Mouse (Mus musculus) E14TG2a.4 (cell line): Measurements from ENCODE around the gene Chmp4b.

Source experiments
- H3K27me3 ChIP-seq: 2 replicates; pipeline ENCODE4 v1.6.1; 2014; ENCODE audit warnings: low read length, control low read depth; ENCODE audit not compliant: insufficient read depth
- H3K36me3 ChIP-seq: 2 replicates; pipeline ENCODE4 v1.6.1; 2014; ENCODE audit warnings: low read length, control low read depth; ENCODE audit not compliant: insufficient read depth
- H3K4me1 ChIP-seq: replicated peaks from 2 replicates; pipeline ENCODE4 v1.6.1; 2014; ENCODE audit warnings: low read depth, low read length, control low read depth
- H3K4me3 ChIP-seq: replicated peaks from 2 replicates; pipeline ENCODE4 v1.5.1; 2014; ENCODE audit warnings: mild to moderate bottlenecking, low read length
- H3K9me3 ChIP-seq: 2 replicates; pipeline ENCODE4 v1.6.1; 2014; ENCODE audit warnings: low read length, control low read depth
- CTCF ChIP-seq: conservative IDR thresholded peaks from 2 replicates; pipeline ENCODE4 v1.5.1; 2014; ENCODE audit warnings: low read length
- NANOG ChIP-seq: IDR thresholded peaks from 2 replicates; pipeline ENCODE4 v1.6.1; 2014; ENCODE audit warnings: borderline replicate concordance, low read length, mixed read lengths
- POU5F1 ChIP-seq: IDR thresholded peaks from 2 replicates; pipeline ENCODE4 v1.6.1; 2014; ENCODE audit warnings: low read length, borderline replicate concordance

Chmp4b gene

GRCm38 (mm10) chr2:154723473-154723872, 72.0 kb downstream of the Chmp4b start:
- no peaks in the 10 kb centered on the region for H3K36me3 ChIP-seq
- TF ChIP-seq POU5F1 = no peak
- no peak for TF ChIP-seq CTCF
- no peak for TF ChIP-seq NANOG

GRCm38 (mm10) chr2:154729737-154730136, 78.2 kb downstream of the Chmp4b start:
- H3K27me3 ChIP-seq = no peaks in the 10 kb centered on the region
- H3K36me3 ChIP-seq = no peaks in the 10 kb centered on the region
- peaks cover 19% of the 10 kb centered on the region for H3K4me1 ChIP-seq
- H3K9me3 ChIP-seq = no peaks in the 10 kb centered on the region
- H3K4me3 ChIP-seq = no peak overlapping the region
- TF ChIP-seq CTCF (no peak), NANOG (no peak), POU5F1 (no peak)

More at GRCm38 (mm10) chr2:154723473-154723872, 72.0 kb downstream of the Chmp4b start:
- no peaks in the 10 kb centered on the region for H3K9me3 ChIP-seq
- peaks cover 3% of the 10 kb centered on the region; the same call in 1 of the 2 replicates for H3K27me3 ChIP-seq
- peaks cover 21% of the 10 kb centered on the region for H3K4me1 ChIP-seq
- no peak overlapping the region for H3K4me3 ChIP-seq

DNA sequence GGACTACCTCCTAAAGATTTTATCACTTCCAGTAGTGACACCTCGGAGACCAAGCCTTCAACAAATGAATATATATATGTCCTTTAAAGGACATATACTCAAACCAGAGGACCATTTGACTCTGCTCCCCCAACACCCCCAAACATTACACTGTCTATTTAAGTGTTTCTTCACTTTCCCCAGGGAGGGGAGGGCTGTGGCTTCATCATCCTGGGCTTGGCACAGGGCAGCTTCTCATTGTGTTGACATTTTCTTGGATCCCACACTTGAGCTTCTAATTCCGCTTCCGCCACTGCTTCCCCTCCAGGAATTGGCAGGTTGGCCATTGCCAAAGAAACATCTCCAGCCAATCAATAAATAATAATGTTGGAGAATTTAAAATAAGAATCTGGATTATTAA, 79.3 kb downstream of the Chmp4b start:
- H3K36me3 ChIP-seq = no peaks in the 10 kb centered on the region

GRCm38 (mm10) chr2:154731916-154732315, 80.4 kb downstream of the Chmp4b start:
- H3K4me3 ChIP-seq = no peak overlapping the region
- no peaks in the 10 kb centered on the region for H3K27me3 ChIP-seq
- no peaks in the 10 kb centered on the region for H3K9me3 ChIP-seq
- peaks cover 16% of the 10 kb centered on the region for H3K4me1 ChIP-seq
- no peaks in the 10 kb centered on the region for H3K36me3 ChIP-seq
- TF ChIP-seq POU5F1 = no peak
- TF ChIP-seq NANOG = no peak
- no peak for TF ChIP-seq CTCF

More for the DNA sequence above, 79.3 kb downstream of the Chmp4b start:
- Histone ChIP-seq H3K9me3 (no peaks in the 10 kb centered on the region), H3K4me1 (peaks cover 16% of the 10 kb centered on the region), H3K27me3 (no peaks in the 10 kb centered on the region), H3K4me3 (no peak overlapping the region)
- TF ChIP-seq NANOG = no peak
- TF ChIP-seq CTCF = no peak
- TF ChIP-seq POU5F1 = no peak

DNA sequence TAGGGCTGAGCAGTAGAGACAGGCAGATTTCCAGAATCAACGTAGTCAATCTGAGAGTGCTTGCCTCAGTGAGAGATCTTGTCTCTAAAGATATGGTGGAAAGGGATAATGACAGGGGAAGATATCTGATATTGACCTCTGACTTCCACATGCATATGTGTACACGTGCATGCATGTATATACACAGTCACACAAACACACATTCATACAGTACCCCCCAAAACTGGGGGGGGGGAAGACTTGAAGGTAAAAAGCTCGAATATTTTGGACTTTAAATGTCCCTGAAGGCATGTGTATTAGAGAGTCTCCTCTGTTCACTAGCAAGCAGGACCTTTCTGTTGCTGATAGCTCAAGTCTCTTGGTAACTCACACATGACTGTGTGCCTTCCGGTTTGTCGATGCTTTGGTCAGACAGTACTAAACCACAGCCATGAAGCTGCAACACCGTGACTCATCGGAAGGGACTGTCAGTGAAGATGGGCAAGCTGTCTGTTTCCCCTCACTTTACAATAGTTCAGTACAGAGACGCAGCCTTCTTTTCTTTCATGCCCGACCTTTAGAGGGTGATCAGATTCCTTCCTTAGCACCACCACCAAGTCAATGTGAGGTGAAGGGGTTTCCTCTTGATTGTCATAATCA, 81.1 kb downstream of the Chmp4b start:
- Histone ChIP-seq H3K36me3 (no peaks in the 10 kb centered on the region), H3K4me1 (peaks cover 16% of the 10 kb centered on the region), H3K27me3 (no peaks in the 10 kb centered on the region), H3K9me3 (no peaks in the 10 kb centered on the region), H3K4me3 (no peak overlapping the region)
- no peak for TF ChIP-seq CTCF
- TF ChIP-seq POU5F1 = no peak

DNA sequence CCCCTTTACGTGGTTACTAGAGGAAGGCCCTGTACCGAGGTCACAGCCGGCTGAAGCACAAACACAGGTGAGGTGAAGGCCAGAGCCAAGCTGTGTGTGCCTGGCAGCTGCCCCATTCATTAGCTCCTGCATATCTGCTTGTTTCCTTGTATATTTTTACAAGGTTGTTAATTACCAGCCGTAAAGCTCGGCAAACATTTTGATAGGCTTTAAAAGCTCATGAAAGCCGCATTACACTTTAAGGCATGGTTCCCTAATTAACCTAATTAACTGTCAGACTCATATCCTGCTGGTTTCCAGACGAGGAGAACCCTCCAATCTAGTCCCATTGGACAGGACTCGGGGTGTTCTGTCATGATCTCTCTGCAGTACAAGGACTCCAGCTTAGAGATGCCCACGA, 83.5 kb downstream of the Chmp4b start:
- no peak for TF ChIP-seq NANOG
- no peak for TF ChIP-seq CTCF

GRCm38 (mm10) chr2:154735416-154735815, 83.9 kb downstream of the Chmp4b start:
- no peaks in the 10 kb centered on the region for H3K36me3 ChIP-seq
- no peak for TF ChIP-seq CTCF
- TF ChIP-seq POU5F1 = no peak
- TF ChIP-seq NANOG = no peak
- no peaks in the 10 kb centered on the region for H3K9me3 ChIP-seq
- H3K4me1 ChIP-seq = peaks cover 9% of the 10 kb centered on the region
- no peak overlapping the region for H3K4me3 ChIP-seq
- no peaks in the 10 kb centered on the region for H3K27me3 ChIP-seq

More for the DNA sequence above, 83.5 kb downstream of the Chmp4b start:
- Histone ChIP-seq H3K36me3 (no peaks in the 10 kb centered on the region), H3K4me1 (peaks cover 10% of the 10 kb centered on the region), H3K9me3 (no peaks in the 10 kb centered on the region), H3K4me3 (no peak overlapping the region), H3K27me3 (no peaks in the 10 kb centered on the region)

DNA sequence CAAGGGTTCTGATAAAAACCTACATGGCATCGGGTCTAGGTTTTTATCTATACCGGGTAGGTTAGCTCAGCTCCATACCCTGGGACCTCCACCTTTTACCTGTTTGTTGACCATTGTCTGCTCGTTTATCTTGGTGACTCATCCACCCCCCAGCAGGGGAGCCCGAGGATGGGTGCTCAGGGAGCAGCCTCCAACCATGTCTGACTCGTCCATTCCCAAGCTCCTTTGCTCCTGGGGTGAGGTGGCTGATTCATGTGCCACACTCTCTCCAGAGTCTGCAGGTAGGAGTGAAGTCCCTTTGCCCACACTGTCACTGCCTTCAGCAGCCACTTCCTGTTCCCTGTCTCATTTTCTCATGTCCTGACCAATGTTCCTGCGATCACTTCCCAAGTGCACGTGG, 84.5 kb downstream of the Chmp4b start:
- no peak for TF ChIP-seq NANOG
- no peak for TF ChIP-seq POU5F1
- TF ChIP-seq CTCF = no peak
- H3K36me3 ChIP-seq = no peaks in the 10 kb centered on the region

GRCm38 (mm10) chr2:154738621-154739020, 87.1 kb downstream of the Chmp4b start:
- TF ChIP-seq NANOG (no peak), POU5F1 (no peak), CTCF (no peak)
- Histone ChIP-seq H3K4me3 (no peak overlapping the region), H3K9me3 (no peaks in the 10 kb centered on the region), H3K27me3 (no peaks in the 10 kb centered on the region), H3K4me1 (no peaks in the 10 kb centered on the region), H3K36me3 (no peaks in the 10 kb centered on the region)

More for the DNA sequence above, 84.5 kb downstream of the Chmp4b start:
- Histone ChIP-seq H3K4me1 (peaks cover 6% of the 10 kb centered on the region), H3K9me3 (no peaks in the 10 kb centered on the region), H3K27me3 (no peaks in the 10 kb centered on the region), H3K4me3 (no peak overlapping the region)
